Mouse (Mus musculus): Measurements from ENCODE around the gene Tnfrsf13c. TPM values are rescaled to one million over a fixed set of nuclear protein-coding genes. Genes with fewer than 3 reads are reported as not detected.

The Tnfrsf13c gene
- polyA plus RNA-seq, 1 experiment from 2014 or later = 0.29 TPM

DNA sequence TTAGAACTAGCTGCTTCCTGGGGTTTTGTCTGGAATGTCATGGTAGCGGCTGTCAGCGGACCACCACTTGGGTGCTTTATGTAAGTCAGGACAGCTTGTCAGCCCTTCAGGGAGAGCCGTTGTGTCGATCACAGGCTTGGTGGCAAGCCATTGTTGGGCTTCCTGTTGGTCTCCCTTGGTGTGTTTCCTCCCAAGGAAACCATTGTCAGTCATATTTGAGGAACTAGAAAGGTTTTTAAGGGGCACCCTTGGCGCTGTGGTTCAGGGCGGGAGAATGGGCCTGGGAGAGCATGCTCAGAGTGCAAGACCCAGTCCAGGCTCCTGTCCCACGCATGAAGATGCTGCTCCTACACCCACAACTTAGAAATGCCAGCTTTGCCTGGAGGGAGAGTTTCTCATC lies 25.8 kb downstream of the Tnfrsf13c start:
- no peak overlapping the region for H3K27ac ChIP-seq (ENCODE audit: low read depth, low read length)
- no peak overlapping the region for H3K4me2 ChIP-seq
- peaks cover 60% of the 10 kb centered on the region for H3K36me3 ChIP-seq (ENCODE audit: control insufficient read depth, insufficient read depth, low read length)
- H3K4me1 ChIP-seq (ENCODE audit: control insufficient read depth, insufficient read depth, low read length) = no peaks in the 10 kb centered on the region
- no peak for ATAC-seq (replicated peaks; ENCODE audit: insufficient number of reproducible peaks, low FRiP score, low TSS enrichment)
- H3K9me3 ChIP-seq (replicated peaks; ENCODE audit: control insufficient read depth, low read length) = no peaks in the 10 kb centered on the region
- WGBS (ENCODE audit: insufficient replicate concordance) = 88% methylated on average over 7 of the region's 7 CpGs
- H3K4me3 ChIP-seq (ENCODE audit: low read depth, low read length) = no peak overlapping the region
- H3K9ac ChIP-seq (ENCODE audit: low read depth, low read length) = no peak overlapping the region
- no peaks in the 10 kb centered on the region for H3K27me3 ChIP-seq (ENCODE audit: control insufficient read depth, insufficient read depth, low read length)

DNA sequence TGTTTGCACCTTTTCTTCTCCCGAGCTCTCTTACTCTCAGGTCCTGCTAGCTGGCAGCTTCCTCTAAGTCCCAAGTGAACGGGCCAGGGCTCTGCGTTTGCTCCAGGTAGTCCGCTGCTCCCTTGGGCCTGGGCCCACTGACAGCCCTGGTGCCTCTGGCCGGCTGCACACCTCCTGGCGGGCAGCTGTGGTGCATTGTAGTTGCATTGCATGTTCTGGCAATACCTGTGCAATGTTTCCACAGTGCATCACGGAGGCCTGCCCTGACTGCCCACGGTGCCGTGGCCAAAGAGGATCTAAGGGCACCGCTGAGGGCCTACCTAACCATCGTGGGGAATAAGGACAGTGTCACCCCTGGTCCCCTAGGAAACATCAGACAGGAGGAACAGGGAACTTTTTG lies 26.2 kb downstream of the Tnfrsf13c start:
- H3K4me1 ChIP-seq (ENCODE audit: control insufficient read depth, insufficient read depth, low read length) = no peaks in the 10 kb centered on the region
- H3K27me3 ChIP-seq (ENCODE audit: control insufficient read depth, insufficient read depth, low read length) = no peaks in the 10 kb centered on the region
- H3K9ac ChIP-seq (ENCODE audit: low read depth, low read length) = no peak overlapping the region
- 92% methylated on average over 11 of the region's 11 CpGs for WGBS (ENCODE audit: insufficient replicate concordance)
- H3K9me3 ChIP-seq (replicated peaks; ENCODE audit: control insufficient read depth, low read length) = no peaks in the 10 kb centered on the region
- no peak overlapping the region for H3K4me3 ChIP-seq (ENCODE audit: low read depth, low read length)
- H3K4me2 ChIP-seq = no peak overlapping the region
- no peak for ATAC-seq (replicated peaks; ENCODE audit: insufficient number of reproducible peaks, low FRiP score, low TSS enrichment)
- peaks cover 60% of the 10 kb centered on the region for H3K36me3 ChIP-seq (ENCODE audit: control insufficient read depth, insufficient read depth, low read length)
- no peak overlapping the region for H3K27ac ChIP-seq (ENCODE audit: low read depth, low read length)

DNA sequence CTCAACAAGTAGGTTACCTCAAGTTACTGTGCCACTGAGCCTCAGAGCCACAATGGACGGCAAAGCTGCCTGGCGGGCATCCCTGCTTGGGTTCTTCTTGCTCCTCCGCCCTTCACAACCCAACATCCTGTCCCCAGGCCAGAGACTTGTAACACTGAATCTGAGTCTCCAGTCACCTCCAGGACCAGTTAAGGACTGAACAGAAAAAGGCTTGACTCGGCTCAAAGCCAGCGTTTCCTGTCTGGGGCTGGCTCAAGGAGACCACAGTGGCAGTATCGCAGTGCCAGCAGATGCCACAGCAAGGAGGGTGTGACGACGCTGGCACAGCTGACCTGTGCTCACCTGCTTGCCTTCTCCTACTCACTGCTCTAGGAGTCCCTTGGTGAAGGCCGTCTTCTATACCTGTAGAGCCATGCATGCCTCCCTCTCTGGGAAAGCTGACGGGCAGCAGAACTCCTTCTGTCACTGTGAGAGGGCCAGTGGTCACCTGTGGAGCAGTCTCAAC lies 26.9 kb downstream of the Tnfrsf13c start:
- H3K4me3 ChIP-seq (ENCODE audit: low read depth, low read length) = no peak overlapping the region
- no peak for ATAC-seq (replicated peaks; ENCODE audit: insufficient number of reproducible peaks, low FRiP score, low TSS enrichment)
- no peaks in the 10 kb centered on the region for H3K9me3 ChIP-seq (replicated peaks; ENCODE audit: control insufficient read depth, low read length)
- no peak overlapping the region for H3K27ac ChIP-seq (ENCODE audit: low read depth, low read length)
- H3K4me1 ChIP-seq (ENCODE audit: control insufficient read depth, insufficient read depth, low read length) = no peaks in the 10 kb centered on the region
- H3K9ac ChIP-seq (ENCODE audit: low read depth, low read length) = no peak overlapping the region
- H3K36me3 ChIP-seq (ENCODE audit: control insufficient read depth, insufficient read depth, low read length) = peaks cover 61% of the 10 kb centered on the region
- no peak overlapping the region for H3K4me2 ChIP-seq
- 92% methylated on average over 10 of the region's 10 CpGs for WGBS (ENCODE audit: insufficient replicate concordance)
- no peaks in the 10 kb centered on the region for H3K27me3 ChIP-seq (ENCODE audit: control insufficient read depth, insufficient read depth, low read length)

- 86% methylated on average over 12 of the region's 12 CpGs for WGBS (ENCODE audit: insufficient replicate concordance)
- Histone ChIP-seq H3K4me3 (ENCODE audit: low read depth, low read length) (no peak overlapping the region), H3K27me3 (ENCODE audit: control insufficient read depth, insufficient read depth, low read length) (no peaks in the 10 kb centered on the region)
Measured at GRCm38 (mm10) chr15:82196300-82196699, 27.9 kb downstream of the Tnfrsf13c start.

DNA sequence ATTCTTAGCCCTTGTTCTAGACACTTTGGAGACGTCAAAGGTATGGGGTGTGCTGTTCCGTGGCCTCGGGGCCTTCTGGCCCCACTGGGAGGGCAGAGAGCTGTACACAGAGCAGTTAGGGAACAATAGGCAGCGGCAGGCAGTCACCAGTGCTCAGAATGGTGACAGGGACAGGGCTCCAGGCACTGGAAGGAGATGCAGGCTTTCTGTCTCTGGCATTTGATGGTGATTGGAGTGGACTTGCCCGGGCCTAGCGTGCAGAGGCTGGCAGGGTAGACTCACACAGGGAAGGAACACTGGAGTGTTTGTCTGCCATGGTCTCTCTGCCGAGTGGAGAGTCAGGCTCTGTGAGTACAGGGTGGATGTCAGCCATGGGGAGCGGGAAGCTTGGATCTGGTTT lies 31.6 kb downstream of the Tnfrsf13c start:
- Histone ChIP-seq H3K9me3 (replicated peaks; ENCODE audit: control insufficient read depth, low read length) (no peaks in the 10 kb centered on the region), H3K9ac (ENCODE audit: low read depth, low read length) (no peak overlapping the region; the same call in 1 of the 2 replicates), H3K27ac (ENCODE audit: low read depth, low read length) (no peak overlapping the region), H3K27me3 (ENCODE audit: control insufficient read depth, insufficient read depth, low read length) (no peaks in the 10 kb centered on the region), H3K4me3 (ENCODE audit: low read depth, low read length) (no peak overlapping the region), H3K36me3 (ENCODE audit: control insufficient read depth, insufficient read depth, low read length) (peaks cover 39% of the 10 kb centered on the region), H3K4me2 (no peak overlapping the region), H3K4me1 (ENCODE audit: control insufficient read depth, insufficient read depth, low read length) (peaks cover 3% of the 10 kb centered on the region; the same call in 1 of the 2 replicates)
- 65% methylated on average over 8 of the region's 8 CpGs for WGBS (ENCODE audit: insufficient replicate concordance)
- no peak for ATAC-seq (replicated peaks; ENCODE audit: insufficient number of reproducible peaks, low FRiP score, low TSS enrichment)

More at GRCm38 (mm10) chr15:82196300-82196699, 27.9 kb downstream of the Tnfrsf13c start:
- Histone ChIP-seq H3K27ac (ENCODE audit: low read depth, low read length) (no peak overlapping the region), H3K4me2 (no peak overlapping the region), H3K36me3 (ENCODE audit: control insufficient read depth, insufficient read depth, low read length) (peaks cover 56% of the 10 kb centered on the region), H3K4me1 (ENCODE audit: control insufficient read depth, insufficient read depth, low read length) (no peaks in the 10 kb centered on the region), H3K9me3 (replicated peaks; ENCODE audit: control insufficient read depth, low read length) (no peaks in the 10 kb centered on the region), H3K9ac (ENCODE audit: low read depth, low read length) (no peak overlapping the region)
- no peak for ATAC-seq (replicated peaks; ENCODE audit: insufficient number of reproducible peaks, low FRiP score, low TSS enrichment)

- WGBS (ENCODE audit: insufficient replicate concordance) = 95% methylated on average over 10 of the region's 10 CpGs
- no peaks in the 10 kb centered on the region for H3K9me3 ChIP-seq (replicated peaks; ENCODE audit: control insufficient read depth, low read length)
- H3K36me3 ChIP-seq (ENCODE audit: control insufficient read depth, insufficient read depth, low read length) = peaks cover 24% of the 10 kb centered on the region
- H3K4me1 ChIP-seq (ENCODE audit: control insufficient read depth, insufficient read depth, low read length) = peaks cover 41% of the 10 kb centered on the region
- H3K27me3 ChIP-seq (ENCODE audit: control insufficient read depth, insufficient read depth, low read length) = 0 out of 2 replicates have a peak, but pooled peaks cover 2% of the 10 kb centered on the region
- H3K9ac ChIP-seq (ENCODE audit: low read depth, low read length) = no peak overlapping the region
- no peak overlapping the region for H3K27ac ChIP-seq (ENCODE audit: low read depth, low read length)
- ATAC-seq (replicated peaks; ENCODE audit: insufficient number of reproducible peaks, low FRiP score, low TSS enrichment) = no peak
- H3K4me2 ChIP-seq = no peak overlapping the region
- no peak overlapping the region for H3K4me3 ChIP-seq (ENCODE audit: low read depth, low read length)
Measured at GRCm38 (mm10) chr15:82188481-82189240, 35.5 kb downstream of the Tnfrsf13c start.

- no peak overlapping the region for H3K9ac ChIP-seq (ENCODE audit: low read depth, low read length)
- H3K4me3 ChIP-seq (ENCODE audit: low read depth, low read length) = no peak overlapping the region
- H3K4me1 ChIP-seq (ENCODE audit: control insufficient read depth, insufficient read depth, low read length) = peaks cover 45% of the 10 kb centered on the region
- 88% methylated on average over 1 of the region's 1 CpGs for WGBS (ENCODE audit: insufficient replicate concordance)
- 0 out of 2 replicates have a peak, but pooled peaks cover 2% of the 10 kb centered on the region for H3K27me3 ChIP-seq (ENCODE audit: control insufficient read depth, insufficient read depth, low read length)
- H3K27ac ChIP-seq (ENCODE audit: low read depth, low read length) = no peak overlapping the region
- H3K9me3 ChIP-seq (replicated peaks; ENCODE audit: control insufficient read depth, low read length) = no peaks in the 10 kb centered on the region
- peaks cover 18% of the 10 kb centered on the region for H3K36me3 ChIP-seq (ENCODE audit: control insufficient read depth, insufficient read depth, low read length)
- H3K4me2 ChIP-seq = no peak overlapping the region
- no peak for ATAC-seq (replicated peaks; ENCODE audit: insufficient number of reproducible peaks, low FRiP score, low TSS enrichment)
Measured at GRCm38 (mm10) chr15:82187924-82188323, 36.2 kb downstream of the Tnfrsf13c start.

DNA sequence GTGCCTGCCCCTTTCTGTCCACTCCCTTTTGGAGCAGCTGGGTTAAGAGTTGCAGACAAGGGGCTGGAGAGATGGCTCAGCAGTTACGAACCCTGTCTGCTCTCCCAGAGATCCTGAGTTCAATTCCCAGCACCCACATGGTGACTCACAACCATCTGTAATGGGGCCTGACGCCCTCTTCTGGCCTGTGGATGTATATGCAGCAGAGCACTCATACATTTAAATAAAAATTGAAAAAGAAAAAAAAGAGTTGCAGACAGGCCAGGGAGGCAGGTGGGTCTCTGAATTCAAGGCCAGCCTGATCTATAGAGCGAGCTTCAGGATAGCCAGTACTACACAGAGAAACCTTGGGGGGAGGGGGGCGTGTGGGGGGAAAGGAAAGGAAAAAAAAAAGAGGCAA lies 36.8 kb downstream of the Tnfrsf13c start:
- no peak overlapping the region for H3K27ac ChIP-seq (ENCODE audit: low read depth, low read length)
- WGBS (ENCODE audit: insufficient replicate concordance) = 81% methylated on average over 4 of the region's 4 CpGs
- H3K27me3 ChIP-seq (ENCODE audit: control insufficient read depth, insufficient read depth, low read length) = 0 out of 2 replicates have a peak, but pooled peaks cover 2% of the 10 kb centered on the region
- peaks cover 45% of the 10 kb centered on the region for H3K4me1 ChIP-seq (ENCODE audit: control insufficient read depth, insufficient read depth, low read length)
- H3K4me2 ChIP-seq = no peak overlapping the region
- no peak overlapping the region for H3K9ac ChIP-seq (ENCODE audit: low read depth, low read length)
- peaks cover 18% of the 10 kb centered on the region for H3K36me3 ChIP-seq (ENCODE audit: control insufficient read depth, insufficient read depth, low read length)
- H3K9me3 ChIP-seq (replicated peaks; ENCODE audit: control insufficient read depth, low read length) = peaks cover under 1% of the 10 kb centered on the region; the same call in 1 of the 2 replicates
- ATAC-seq (replicated peaks; ENCODE audit: insufficient number of reproducible peaks, low FRiP score, low TSS enrichment) = no peak
- no peak overlapping the region for H3K4me3 ChIP-seq (ENCODE audit: low read depth, low read length)

Measured in heart, embryonic 11.5 days (tissue).